Mouse (Mus musculus): Measurements from ENCODE around the gene Mxra7. TPM values are rescaled to one million over a fixed set of nuclear protein-coding genes. Genes with fewer than 3 reads are reported as not detected.

The Mxra7 gene
- polyA plus RNA-seq, 1 experiment from 2014 or later = 31.6 TPM

- no peaks in the 10 kb centered on the region for H3K36me3 ChIP-seq (ENCODE audit: control insufficient read depth, insufficient read depth, low read length)
- 58% methylated on average over 2 of the region's 2 CpGs for WGBS
- H3K27ac ChIP-seq (ENCODE audit: low read depth, low read length) = no peak overlapping the region
- no peak overlapping the region for H3K4me3 ChIP-seq (ENCODE audit: low read depth, low read length)
- no peak for DNase-seq (ENCODE audit: low spot score, missing footprints)
- H3K27me3 ChIP-seq (ENCODE audit: control insufficient read depth, insufficient read depth, low read length) = no peaks in the 10 kb centered on the region
- no peak overlapping the region for H3K4me2 ChIP-seq
- no peak overlapping the region for H3K9ac ChIP-seq (ENCODE audit: low read length)
- no peaks in the 10 kb centered on the region for H3K4me1 ChIP-seq (ENCODE audit: control insufficient read depth, insufficient read depth, low read length)
- no peaks in the 10 kb centered on the region for H3K9me3 ChIP-seq (ENCODE audit: control insufficient read depth, low read length)
- no peak for ATAC-seq (ENCODE audit: low FRiP score)
Measured at GRCm38 (mm10) chr11:116773205-116773604, 54.6 kb downstream of the Mxra7 start.

- H3K9ac ChIP-seq (ENCODE audit: low read length) = no peak overlapping the region
- DNase-seq (ENCODE audit: low spot score, missing footprints) (no peak), ATAC-seq (ENCODE audit: low FRiP score) (no peak)
- no peak overlapping the region for H3K27ac ChIP-seq (ENCODE audit: low read depth, low read length)
- no peaks in the 10 kb centered on the region for H3K27me3 ChIP-seq (ENCODE audit: control insufficient read depth, insufficient read depth, low read length)
- H3K4me2 ChIP-seq = no peak overlapping the region
- no peak overlapping the region for H3K4me3 ChIP-seq (ENCODE audit: low read depth, low read length)
- H3K9me3 ChIP-seq (ENCODE audit: control insufficient read depth, low read length) = no peaks in the 10 kb centered on the region
- H3K4me1 ChIP-seq (ENCODE audit: control insufficient read depth, insufficient read depth, low read length) = no peaks in the 10 kb centered on the region
- H3K36me3 ChIP-seq (ENCODE audit: control insufficient read depth, insufficient read depth, low read length) = no peaks in the 10 kb centered on the region
- WGBS = 88% methylated on average over 5 of the region's 5 CpGs
Measured at GRCm38 (mm10) chr11:116769873-116770272, 58.0 kb downstream of the Mxra7 start.

GRCm38 (mm10) chr11:116764946-116765345 lies 62.9 kb downstream of the Mxra7 start:
- no peak for DNase-seq (ENCODE audit: low spot score, missing footprints)
- 88% methylated on average over 2 of the region's 2 CpGs for WGBS
- Histone ChIP-seq H3K4me1 (ENCODE audit: control insufficient read depth, insufficient read depth, low read length) (no peaks in the 10 kb centered on the region), H3K27me3 (ENCODE audit: control insufficient read depth, insufficient read depth, low read length) (no peaks in the 10 kb centered on the region), H3K4me2 (no peak overlapping the region), H3K27ac (ENCODE audit: low read depth, low read length) (no peak overlapping the region), H3K36me3 (ENCODE audit: control insufficient read depth, insufficient read depth, low read length) (no peaks in the 10 kb centered on the region), H3K9ac (ENCODE audit: low read length) (no peak overlapping the region), H3K4me3 (ENCODE audit: low read depth, low read length) (no peak overlapping the region), H3K9me3 (ENCODE audit: control insufficient read depth, low read length) (no peaks in the 10 kb centered on the region)
- no peak for ATAC-seq (ENCODE audit: low FRiP score)

- no peak overlapping the region for H3K4me3 ChIP-seq (ENCODE audit: low read depth, low read length)
- DNase-seq (ENCODE audit: low spot score, missing footprints) = no peak
- no peaks in the 10 kb centered on the region for H3K4me1 ChIP-seq (ENCODE audit: control insufficient read depth, insufficient read depth, low read length)
- ATAC-seq (ENCODE audit: low FRiP score) = no peak
- no peak overlapping the region for H3K27ac ChIP-seq (ENCODE audit: low read depth, low read length)
- no peaks in the 10 kb centered on the region for H3K27me3 ChIP-seq (ENCODE audit: control insufficient read depth, insufficient read depth, low read length)
- H3K9me3 ChIP-seq (ENCODE audit: control insufficient read depth, low read length) = no peaks in the 10 kb centered on the region
- no peak overlapping the region for H3K9ac ChIP-seq (ENCODE audit: low read length)
- no peaks in the 10 kb centered on the region for H3K36me3 ChIP-seq (ENCODE audit: control insufficient read depth, insufficient read depth, low read length)
- no peak overlapping the region for H3K4me2 ChIP-seq
- 93% methylated on average over 7 of the region's 7 CpGs for WGBS
Measured at GRCm38 (mm10) chr11:116764346-116764745, 63.5 kb downstream of the Mxra7 start.

GRCm38 (mm10) chr11:116755191-116755590 lies 72.7 kb downstream of the Mxra7 start:
- no peaks in the 10 kb centered on the region for H3K36me3 ChIP-seq (ENCODE audit: control insufficient read depth, insufficient read depth, low read length)
- H3K4me3 ChIP-seq (ENCODE audit: low read depth, low read length) = no peak overlapping the region
- ATAC-seq (ENCODE audit: low FRiP score) (no peak), DNase-seq (ENCODE audit: low spot score, missing footprints) (no peak)
- no peaks in the 10 kb centered on the region for H3K27me3 ChIP-seq (ENCODE audit: control insufficient read depth, insufficient read depth, low read length)
- 89% methylated on average over 4 of the region's 4 CpGs for WGBS
- no peak overlapping the region for H3K4me2 ChIP-seq
- no peak overlapping the region for H3K9ac ChIP-seq (ENCODE audit: low read length)
- no peaks in the 10 kb centered on the region for H3K9me3 ChIP-seq (ENCODE audit: control insufficient read depth, low read length)
- H3K4me1 ChIP-seq (ENCODE audit: control insufficient read depth, insufficient read depth, low read length) = no peaks in the 10 kb centered on the region
- no peak overlapping the region for H3K27ac ChIP-seq (ENCODE audit: low read depth, low read length)

- 87% methylated on average over 5 of the region's 5 CpGs for WGBS
- no peaks in the 10 kb centered on the region for H3K4me1 ChIP-seq (ENCODE audit: control insufficient read depth, insufficient read depth, low read length)
- ATAC-seq (ENCODE audit: low FRiP score) = no peak
- H3K27me3 ChIP-seq (ENCODE audit: control insufficient read depth, insufficient read depth, low read length) = no peaks in the 10 kb centered on the region
- H3K36me3 ChIP-seq (ENCODE audit: control insufficient read depth, insufficient read depth, low read length) = no peaks in the 10 kb centered on the region
- DNase-seq (ENCODE audit: low spot score, missing footprints) = no peak
- no peaks in the 10 kb centered on the region for H3K9me3 ChIP-seq (ENCODE audit: control insufficient read depth, low read length)
- no peak overlapping the region for H3K27ac ChIP-seq (ENCODE audit: low read depth, low read length)
- no peak overlapping the region for H3K4me2 ChIP-seq
- no peak overlapping the region for H3K9ac ChIP-seq (ENCODE audit: low read length)
- H3K4me3 ChIP-seq (ENCODE audit: low read depth, low read length) = no peak overlapping the region
Measured at GRCm38 (mm10) chr11:116753674-116754470, 74.0 kb downstream of the Mxra7 start.

Other genes starting within 250 kb of the Mxra7 start
- gene Ube2o, start 246.6 kb downstream of the Mxra7 start, polyA plus RNA-seq (2014; fragmentation: Nextera tagmentation; extraction: Ambion mirVana) = 13.6 and 18.7 TPM in 2 replicates
- gene Aanat, start 241.6 kb downstream of the Mxra7 start, polyA plus RNA-seq (2014; fragmentation: Nextera tagmentation; extraction: Ambion mirVana) = not detected in 2 replicates
- 1.2 and 1.3 TPM in 2 replicates for gene Rhbdf2, start 201.0 kb downstream of the Mxra7 start, polyA plus RNA-seq (2014; fragmentation: Nextera tagmentation; extraction: Ambion mirVana)
- 0.22 and 1.0 TPM in 2 replicates for gene Prcd, start 174.5 kb downstream of the Mxra7 start, polyA plus RNA-seq (2014; fragmentation: Nextera tagmentation; extraction: Ambion mirVana)
- 1.7 and 2.1 TPM in 2 replicates for gene Cygb, start 173.7 kb downstream of the Mxra7 start, polyA plus RNA-seq (2014; fragmentation: Nextera tagmentation; extraction: Ambion mirVana)
- gene St6galnac1, start 52.5 kb downstream of the Mxra7 start, polyA plus RNA-seq (2014; fragmentation: Nextera tagmentation; extraction: Ambion mirVana) = not detected in 2 replicates
- 72.5 and 76.2 TPM in 2 replicates for gene Mettl23, start 15.2 kb upstream of the Mxra7 start, polyA plus RNA-seq (2014; fragmentation: Nextera tagmentation; extraction: Ambion mirVana)
- 86.9 and 89.9 TPM in 2 replicates for gene Jmjd6, start 15.4 kb upstream of the Mxra7 start, polyA plus RNA-seq (2014; fragmentation: Nextera tagmentation; extraction: Ambion mirVana)
- gene Mfsd11, start 24.4 kb upstream of the Mxra7 start, polyA plus RNA-seq (2014; fragmentation: Nextera tagmentation; extraction: Ambion mirVana) = 28.6 and 30.3 TPM in 2 replicates
- 974 and 988 TPM in 2 replicates for gene Srsf2, start 25.0 kb upstream of the Mxra7 start, polyA plus RNA-seq (2014; fragmentation: Nextera tagmentation; extraction: Ambion mirVana)
- gene Mgat5b, start 90.8 kb upstream of the Mxra7 start, polyA plus RNA-seq (2014; fragmentation: Nextera tagmentation; extraction: Ambion mirVana) = 5.1 and 6.5 TPM in 2 replicates

Measured in midbrain, embryonic 11.5 days (tissue).